Mouse (Mus musculus) layer of hippocampus, adult 11-12 months (tissue): ENCODE measurements at regions not wholly inside any gene's neighbourhood (a gene's known extent, or its start where the extent isn't known, plus 50 kb on each side); places are given as distances from the start of the nearest gene placed in this dataset.

Source experiments
- DNase-seq: peaks from one replicate; pipeline ENCODE4 v3.0.0; 2022; ENCODE audit warnings: low spot score

DNA sequence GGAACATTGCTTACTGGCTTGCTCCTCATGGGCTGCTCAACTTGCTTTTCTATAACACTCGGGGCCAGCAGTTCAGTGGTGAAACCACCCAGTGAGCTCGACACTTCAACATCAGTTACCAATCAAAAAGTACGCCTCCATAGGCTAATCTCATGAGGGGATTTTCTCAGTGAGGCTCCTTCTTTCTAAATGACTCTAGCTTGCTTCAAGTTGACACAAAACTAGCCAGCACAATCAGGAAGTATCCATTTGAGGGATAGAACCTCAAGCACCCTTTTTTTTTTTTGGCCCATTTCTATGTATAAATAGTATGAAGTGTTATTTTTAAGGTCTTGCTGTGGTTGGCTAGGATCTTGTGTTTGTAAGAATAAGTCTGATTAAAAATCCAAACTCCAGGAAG, 321.7 kb upstream of the Ubash3b start:
- no peak for DNase-seq

DNA sequence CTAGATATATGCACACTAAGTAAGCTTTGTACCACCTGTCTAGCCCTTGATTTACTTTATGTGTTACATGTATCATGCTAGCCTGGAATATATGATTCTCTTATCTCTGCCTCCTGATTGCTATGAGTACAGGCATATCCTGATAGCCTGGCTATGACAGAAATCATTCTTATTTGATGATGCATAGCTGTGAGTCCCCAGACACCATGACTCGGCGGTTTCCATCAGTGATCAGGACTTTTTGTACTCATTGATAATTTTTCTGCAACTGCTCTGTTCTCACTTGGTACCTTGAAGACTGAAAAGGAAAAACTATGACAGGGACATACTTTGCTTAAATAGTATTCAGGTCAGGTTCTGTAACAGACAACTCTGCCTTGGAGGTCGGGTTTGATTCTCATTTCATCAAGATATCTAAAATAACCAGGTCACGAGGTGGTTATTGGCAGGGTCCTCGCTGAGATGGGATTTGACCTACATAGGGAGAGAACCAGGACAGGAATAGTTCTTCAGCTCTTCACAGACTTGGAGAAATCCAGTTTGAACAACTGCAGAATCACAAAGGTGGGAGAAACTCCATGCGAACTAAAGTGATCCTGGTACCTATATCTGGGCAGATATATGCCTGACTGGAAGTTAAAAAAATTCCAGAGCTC, 320.2 kb upstream of the Ubash3b start:
- DNase-seq, result no peak

DNA sequence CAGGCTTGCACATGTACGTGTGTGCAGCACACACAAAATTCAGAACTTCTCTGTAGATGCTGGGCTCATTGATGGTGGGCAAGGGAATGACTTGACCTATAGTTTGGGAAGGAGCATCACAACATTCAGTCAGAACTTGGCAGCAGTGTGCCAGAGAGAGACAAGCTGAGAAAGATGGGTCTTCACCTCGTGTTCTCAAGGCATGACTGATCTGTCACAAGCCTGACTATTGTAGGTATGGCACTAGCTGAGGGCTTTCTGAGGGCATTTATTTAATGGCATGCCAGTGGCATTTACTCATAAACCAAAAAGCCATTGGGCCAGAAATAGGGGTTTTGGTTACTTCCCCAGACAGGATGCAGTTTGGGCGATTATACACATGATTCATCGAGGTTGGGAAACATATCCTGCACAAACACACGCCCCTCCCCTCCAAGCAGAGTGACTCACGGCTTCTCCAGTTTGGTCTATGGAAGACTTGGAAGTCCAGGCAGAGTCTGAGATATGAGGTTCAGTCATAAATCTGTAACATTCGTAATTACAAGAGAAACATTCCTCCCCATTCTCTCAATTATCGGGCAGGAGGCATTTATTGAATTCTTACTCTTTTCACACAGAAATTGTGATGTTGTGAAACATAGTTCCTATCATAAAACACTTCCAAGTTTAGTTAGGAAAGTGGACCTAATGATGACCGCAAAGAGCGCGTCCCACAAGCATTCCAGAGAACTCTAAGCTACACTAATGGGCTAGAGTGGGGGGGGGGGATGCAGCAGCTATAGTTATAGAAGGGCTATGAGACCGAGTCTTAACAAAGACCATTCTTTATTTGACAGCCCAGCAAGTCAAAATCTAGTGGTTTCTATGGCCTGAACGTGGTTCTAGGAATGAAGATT, 318.6 kb upstream of the Ubash3b start:
- no peak for DNase-seq

DNA sequence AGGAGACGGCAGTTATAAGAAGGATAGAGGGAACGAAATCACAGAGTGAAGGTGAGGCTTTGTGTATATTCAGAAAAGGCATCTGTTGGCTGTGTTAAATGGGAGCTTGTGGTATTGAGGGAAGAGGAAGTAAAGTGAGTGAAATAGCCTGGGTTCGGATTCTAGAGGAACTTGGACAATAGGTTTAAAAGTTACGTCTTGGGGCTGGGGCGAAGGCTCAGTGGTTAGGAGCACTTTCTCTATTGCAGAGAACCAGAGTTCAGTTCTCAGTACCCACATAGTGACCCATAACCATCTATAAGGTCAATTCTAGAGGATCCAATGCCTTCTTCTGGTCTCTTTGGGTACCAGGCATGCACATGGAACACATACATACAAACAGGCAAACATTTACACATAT, 317.6 kb upstream of the Ubash3b start:
- no peak for DNase-seq

DNA sequence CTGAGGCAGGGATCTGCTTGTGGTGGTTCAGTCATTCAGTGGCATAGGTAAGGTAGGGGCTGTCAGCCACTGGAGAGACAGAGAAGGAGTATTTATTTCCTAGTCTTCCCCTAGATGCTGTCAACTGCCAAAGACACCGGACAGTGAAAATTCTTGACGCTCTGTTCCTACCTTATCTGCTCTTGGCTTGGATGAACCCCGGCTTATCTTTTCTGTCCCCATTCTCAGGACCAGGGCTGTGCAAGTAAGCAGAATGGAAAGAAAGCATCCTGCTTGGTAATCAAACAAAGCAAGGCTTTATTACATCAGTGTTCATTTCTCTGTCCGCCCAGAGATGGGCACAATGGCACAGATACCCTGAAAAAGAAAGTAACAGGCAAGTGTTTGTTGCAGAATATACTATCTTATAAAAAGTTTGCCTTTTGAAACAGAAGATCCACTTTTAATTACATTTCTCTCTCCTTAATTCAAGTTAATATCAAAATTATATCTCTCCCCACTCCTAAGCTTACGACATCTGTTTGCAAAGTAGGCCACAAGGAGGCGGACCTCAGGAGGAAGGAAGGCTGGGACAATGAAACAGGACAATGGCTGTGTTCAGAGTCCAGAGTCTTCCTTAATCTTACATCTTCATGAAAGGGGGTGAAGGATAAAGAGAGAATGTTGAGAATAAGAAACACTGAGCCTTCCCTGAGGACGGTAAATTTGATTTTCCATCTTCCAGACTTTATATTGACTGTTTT, 316.8 kb upstream of the Ubash3b start:
- DNase-seq, result no peak

DNA sequence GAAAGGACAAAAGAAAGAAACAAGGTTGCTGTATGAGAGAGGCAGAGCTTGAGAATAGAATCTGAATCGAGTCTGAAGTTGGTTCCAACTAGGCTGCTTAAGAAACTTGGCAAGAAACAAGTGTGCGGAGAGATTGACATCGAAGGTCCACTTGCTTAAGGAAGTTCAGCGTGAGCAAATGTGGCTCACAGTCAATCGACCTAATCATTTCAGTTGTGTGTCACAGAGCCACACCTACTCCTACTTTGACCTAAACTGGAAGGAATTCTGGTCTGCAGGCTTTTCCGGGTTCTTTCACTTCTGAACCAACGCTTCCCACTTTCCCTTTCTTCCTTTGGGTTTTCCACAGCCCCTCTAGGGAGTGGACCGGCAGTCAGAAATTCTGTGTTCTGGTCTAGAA, 313.8 kb upstream of the Ubash3b start:
- DNase-seq, result no peak

DNA sequence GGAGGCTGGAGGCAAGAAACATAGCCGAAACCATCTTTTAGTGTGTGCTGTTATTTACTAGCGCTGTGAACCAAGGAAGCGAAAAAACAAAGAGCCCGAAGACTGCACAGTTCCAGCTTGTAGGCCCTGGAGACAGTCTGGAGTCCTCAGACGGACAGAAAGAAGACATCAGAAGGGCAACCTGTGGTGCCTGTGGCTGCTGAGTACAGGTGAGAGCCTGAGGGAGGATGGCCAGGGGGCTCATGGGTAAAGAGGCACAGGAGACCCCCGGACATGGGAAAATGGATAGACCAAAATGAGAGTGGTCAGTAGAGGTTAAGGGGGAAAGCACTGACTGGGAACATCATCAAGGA, 313.4 kb upstream of the Ubash3b start:
- no peak for DNase-seq

DNA sequence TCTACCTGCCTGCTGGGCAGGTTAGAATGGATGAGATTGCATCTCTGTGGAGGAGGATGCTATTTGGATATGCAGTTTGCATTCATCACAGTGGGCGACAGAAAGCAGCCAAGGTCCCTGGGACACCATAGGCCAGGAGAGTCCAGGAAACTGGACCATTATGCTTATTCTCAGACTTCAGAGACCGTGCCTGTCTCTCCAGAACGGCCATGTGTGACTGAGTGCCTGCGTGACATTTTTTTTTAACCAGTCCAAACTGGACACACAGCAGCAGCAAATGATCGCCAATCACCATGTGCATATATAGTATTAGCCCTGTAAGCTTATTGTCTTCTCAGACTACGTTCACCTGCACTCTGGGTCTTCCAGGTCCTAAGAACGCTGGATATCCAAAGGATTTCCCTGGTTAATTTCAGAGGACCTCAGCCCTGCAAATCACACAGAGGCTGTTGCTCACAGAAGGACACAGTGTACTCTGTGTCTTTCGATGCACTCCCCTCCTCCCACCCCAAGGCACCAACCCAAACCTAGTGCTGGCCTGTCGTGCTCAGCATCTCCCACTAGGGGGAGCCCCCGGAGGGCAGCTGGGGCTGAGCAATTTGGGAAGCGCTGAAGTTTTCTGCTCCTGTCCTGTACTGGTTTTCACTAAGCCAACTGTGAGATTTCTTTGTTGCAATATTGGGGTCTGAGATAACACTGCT, 312.9 kb upstream of the Ubash3b start:
- DNase-seq, result peak; percentile 92

DNA sequence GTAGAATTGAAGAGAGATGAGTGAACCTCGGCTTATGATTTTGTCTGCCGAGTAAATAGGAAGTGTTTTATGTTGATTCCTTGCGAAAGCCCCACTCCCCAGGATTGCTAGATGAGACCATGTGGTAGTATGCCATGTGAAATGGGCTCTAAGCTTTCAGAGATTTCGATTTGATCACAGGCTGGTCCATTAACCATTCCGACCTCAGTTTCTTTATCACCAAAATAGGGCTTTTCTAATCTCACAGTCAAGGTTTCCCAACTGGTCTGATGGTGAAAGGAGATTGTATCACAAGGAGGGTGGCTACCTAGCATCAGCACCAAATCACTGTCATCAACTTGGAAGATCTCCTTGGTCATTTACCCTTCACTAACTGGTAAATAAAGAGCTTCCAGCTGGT, 312.0 kb upstream of the Ubash3b start:
- no peak for DNase-seq

DNA sequence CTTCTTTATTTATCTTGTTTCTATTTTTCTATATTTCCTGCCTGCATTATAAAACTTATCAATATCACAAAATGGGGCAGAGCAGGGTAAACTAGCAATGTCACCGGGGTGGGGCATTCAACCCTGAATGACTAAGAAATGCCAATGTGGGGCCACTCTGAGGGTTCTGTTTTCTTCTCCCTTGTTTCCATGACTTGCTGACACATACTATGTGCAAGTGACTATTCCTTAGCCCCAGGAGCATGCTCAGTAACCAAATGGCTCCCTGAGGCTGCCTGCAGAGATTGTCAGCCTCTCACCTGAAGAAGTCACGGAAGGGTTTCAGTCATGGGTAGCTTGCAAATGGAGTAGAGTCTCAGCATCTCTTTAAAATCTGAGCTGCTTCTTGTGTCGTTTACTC, 309.8 kb upstream of the Ubash3b start:
- DNase-seq, result no peak

DNA sequence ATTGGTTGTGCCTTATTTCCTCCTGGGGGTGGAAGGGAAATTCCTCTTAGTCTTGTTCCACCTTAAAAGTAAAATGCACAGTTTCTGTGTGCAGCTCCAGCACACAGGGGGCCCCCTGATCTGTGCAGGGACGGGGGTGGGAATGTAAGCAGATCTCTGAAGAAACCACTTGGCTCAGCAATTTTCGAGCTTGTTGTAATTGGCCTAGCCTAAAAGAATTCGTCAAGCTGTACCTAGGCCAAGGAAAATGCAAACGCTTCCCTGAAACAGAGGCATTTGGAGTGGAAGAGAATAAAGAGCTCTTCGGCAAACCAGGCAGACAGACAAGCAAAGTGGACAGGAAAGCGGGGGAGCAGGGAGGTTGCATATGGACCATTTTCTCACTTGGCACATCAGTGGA, 308.5 kb upstream of the Ubash3b start:
- no peak for DNase-seq

DNA sequence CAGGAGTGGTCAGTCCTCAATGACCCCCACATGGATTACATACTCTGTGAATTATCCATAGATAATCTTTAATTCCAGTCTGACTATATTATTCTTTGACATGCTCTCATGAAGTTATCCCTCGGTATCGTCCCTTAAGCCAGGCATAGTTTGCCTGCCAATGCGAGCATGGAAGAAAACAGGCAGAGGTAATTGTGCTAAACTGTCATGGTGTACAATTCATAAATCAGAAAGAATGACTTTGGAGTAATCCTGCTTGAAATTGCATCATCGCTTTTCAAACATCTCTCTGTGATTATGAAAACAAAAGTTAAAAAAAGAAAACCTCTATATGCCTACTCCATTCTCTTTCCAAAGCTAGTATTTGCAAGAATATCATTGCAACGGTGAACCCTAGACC, 307.9 kb upstream of the Ubash3b start:
- no peak for DNase-seq

DNA sequence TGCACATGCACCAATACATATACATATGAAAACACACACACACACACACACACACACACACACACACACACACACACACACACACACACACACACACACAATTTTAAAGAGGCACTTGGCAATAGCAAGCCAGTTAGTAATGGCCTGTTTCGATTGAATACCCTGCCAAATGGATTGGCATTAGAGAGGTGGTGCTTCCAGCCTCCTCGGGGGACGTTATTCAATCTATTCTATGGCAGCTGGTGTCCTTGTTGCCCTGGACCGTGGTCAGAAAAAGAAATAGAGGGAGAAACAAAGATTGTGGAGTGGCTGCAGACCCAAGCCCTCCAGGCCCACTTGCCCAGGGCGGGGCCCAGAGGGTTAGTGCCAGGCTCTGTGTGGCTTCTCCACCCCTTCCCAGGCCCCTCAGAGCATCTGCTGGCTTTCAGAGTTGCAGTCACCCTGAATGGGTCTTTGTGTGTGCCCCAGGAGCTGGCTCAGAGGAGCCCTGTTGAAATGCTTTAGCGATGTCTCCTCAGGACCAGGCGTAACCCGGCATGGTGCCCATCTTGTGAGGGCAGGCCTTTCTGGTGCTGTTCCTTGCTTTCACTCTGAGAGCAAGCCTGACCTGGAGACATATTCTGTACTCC, 302.7 kb upstream of the Ubash3b start:
- DNase-seq, result peak; percentile 80

DNA sequence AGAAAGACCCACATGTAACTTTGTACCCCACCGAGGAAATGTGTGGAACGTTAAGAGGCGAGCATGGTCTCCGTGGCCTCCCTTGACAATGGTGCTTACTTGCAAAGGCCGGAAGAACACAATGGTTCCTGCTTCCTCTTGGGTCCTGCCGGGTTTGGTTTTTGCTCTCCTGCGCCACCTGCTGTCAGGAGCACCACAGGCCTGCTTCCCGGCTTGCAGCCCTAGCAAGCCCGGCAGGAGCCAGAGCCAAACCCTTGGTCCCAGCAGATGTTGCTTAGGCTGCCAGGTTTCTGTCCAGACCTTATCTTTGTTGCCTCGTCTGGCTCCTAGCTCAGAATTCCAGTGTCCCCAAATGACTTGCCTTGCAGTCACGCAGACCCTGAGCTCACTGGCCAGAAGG, 300.2 kb upstream of the Ubash3b start:
- peak; percentile 89 for DNase-seq

DNA sequence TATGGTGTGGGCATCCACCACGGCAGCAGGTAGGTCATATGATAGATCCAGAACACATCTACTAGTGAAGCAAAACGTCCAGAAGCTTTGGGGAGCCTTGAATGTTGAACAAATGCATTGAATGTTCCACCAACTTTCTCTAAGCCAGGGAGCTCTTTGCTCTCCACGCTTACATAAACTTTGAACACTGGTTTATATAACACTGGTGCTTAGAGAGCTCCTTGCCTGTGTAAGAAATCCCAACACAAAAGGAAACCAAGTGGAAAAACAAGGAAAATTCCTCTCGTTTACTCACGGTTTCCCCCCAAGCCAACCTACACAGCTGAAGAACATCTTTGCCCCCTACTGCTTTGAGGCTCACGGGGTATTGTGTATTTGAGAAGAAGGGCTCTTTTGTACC, 299.2 kb upstream of the Ubash3b start:
- no peak for DNase-seq

DNA sequence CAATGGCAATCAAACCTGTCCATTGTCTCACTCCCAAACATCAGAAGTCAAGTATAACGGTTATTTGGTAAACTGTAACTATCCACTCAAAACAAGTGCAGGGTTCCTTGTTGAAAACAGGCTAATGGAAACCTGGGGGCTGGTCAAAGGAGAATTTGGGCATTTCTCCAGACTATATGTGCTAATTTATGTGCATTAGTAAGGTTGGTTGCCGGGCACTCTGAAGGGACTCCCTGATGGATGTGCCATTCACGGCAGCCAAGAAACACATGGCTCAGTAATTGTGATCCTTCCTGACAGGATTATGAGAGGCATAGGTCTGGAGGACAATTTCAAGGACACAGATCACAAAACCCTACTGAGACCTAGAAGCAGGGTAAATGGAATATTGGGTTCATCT, 295.5 kb upstream of the Ubash3b start:
- DNase-seq, result no peak

DNA sequence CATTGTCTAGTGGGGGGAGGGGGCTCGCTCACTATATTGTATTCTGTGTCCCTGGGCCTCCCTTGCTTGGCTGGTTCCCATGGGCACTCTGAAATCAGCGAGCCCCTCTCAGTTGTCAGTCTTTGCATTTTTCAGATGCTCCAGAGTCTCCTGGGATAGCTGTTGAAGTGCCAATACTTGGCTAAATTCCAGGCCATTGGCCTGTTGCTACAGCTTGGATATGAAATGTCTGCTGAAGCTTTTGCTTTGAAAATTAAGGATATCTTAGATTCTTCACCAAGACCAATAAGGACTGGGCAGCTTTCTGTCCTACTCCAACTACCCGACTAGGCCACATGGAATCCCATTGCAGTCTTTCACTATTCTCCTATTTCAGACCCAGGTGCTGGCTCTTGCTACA, 290.2 kb upstream of the Ubash3b start:
- DNase-seq, result no peak

DNA sequence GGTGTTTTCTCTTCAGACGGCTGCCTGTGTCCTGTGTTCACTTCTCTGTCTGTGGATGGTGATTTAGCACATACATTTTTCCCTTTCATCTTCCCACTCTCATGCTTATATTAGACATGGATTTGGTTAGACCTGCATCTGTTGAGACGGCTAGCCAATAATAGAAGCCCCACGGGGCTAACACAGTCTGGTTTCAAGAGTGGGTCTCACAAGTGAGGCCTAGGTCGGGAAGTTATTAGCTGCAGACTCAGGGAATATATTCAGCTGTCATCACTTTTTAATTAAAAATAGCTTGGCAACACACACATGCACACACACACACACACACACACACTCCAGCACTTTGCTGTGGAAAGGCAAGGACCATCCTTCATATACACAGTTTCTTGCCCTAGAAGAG, 287.7 kb upstream of the Ubash3b start:
- DNase-seq, result no peak

DNA sequence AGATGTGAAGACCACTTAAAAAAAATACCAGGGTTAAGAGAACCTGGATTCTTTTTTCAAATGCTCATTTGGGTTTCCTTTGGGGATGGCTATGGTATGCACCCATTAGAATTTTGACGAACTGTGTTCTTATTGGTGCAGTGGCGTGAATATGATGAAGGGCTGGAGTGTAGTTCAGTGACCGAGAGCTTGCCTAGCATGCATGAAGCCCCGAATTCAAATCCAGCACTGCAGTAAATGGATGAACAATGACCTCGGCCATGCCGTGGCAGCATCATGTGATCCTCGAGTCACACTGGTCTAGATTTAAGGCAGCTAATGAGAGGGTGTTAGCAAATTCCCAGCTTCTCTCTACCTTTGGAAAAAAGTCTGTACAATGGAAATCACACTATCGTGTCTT, 286.4 kb upstream of the Ubash3b start:
- no peak for DNase-seq

DNA sequence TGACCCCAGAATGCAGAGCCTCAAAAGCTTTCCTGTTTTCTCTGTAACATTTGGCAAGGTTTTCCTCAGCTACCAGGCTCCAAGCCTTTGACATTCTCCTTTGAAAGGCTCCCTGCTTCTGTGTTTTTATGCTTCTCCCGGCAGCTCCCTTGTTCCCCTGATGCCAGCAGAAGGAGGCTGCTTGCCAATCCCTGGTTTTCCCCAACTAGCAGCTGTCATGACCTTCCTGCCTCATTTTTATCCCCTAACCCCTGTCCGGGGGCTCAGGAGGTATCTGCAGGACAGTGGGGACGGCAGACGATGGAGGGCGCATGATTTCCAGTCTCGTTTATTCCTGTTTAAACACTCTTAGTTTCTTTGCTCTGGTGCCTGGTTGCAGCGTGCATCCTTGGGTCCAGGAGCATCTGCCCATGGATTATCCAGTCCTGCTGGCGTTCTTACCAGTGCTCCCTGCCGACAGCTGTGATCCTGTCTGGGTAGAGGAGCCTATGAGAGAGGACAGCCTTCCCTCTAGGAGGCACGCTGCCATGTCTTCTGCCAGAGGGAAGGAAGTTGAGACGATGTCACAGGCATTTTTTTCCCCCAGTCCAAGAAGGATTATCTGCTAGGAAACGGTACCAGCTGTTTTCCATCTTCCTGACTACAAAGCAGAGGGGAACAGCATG, 285.8 kb upstream of the Ubash3b start:
- DNase-seq, result peak; percentile 62

DNA sequence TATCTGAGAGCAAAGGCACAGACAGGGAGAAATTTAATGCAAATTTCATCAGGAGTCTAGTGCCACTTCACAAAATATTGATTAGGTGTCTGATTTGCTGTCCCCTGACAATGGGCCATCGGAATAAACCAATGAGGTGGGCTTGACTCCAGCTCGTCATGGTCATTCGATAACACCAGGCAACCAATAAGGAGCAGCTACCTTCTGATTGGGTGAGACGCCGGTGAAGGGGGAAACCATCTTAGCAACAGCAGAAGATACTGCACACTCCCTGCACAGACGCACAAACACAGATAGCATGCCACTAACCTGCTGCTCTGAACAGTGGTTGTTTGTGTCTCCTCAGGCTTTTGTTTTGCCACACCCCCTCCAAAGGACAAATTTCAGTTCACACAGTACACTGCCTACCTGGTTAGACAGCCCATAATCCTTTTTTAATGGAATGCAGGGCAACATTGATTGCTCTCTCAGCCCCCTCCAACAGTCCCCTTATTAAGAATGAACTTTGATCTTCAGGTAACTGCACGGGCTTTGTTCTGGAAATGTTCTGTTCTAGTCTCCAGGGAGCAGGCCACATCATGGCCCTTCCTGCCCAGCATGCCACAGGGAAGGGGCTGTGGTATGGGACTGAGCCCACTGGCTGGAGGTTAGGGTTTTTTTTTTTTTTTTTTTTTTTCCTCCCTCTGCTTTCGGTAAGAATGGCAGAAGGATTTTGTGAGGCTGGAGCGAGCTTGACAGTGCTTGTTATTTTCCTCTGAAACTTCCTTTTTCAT, 285.1 kb upstream of the Ubash3b start:
- DNase-seq, result peak; percentile 76
